Mouse (Mus musculus): ENCODE measurements around the gene Lin28a. TPM values are rescaled to one million over a fixed set of nuclear protein-coding genes. Genes with fewer than 3 reads are reported as not detected.
A peak's percentile ranks its signal among the peaks of the same experiment; 100 is the strongest.

The Lin28a gene
- polyA plus RNA-seq, 1 experiment from 2014 or later = not detected

GRCm38 (mm10) chr4:134025802-134026201, 7.2 kb upstream of the Lin28a start:
- Histone ChIP-seq H3K36me3 (ENCODE audit: control insufficient read depth, insufficient read depth) (no peaks in the 10 kb centered on the region), H3K27me3 (replicated peaks; ENCODE audit: control insufficient read depth, insufficient read depth, low read length) (no peaks in the 10 kb centered on the region), H3K27ac (ENCODE audit: low read length) (no peak overlapping the region), H3K4me1 (replicated peaks; ENCODE audit: control insufficient read depth, insufficient read depth, low read length) (no peaks in the 10 kb centered on the region), H3K9me3 (ENCODE audit: control insufficient read depth, low read length) (no peaks in the 10 kb centered on the region), H3K4me2 (ENCODE audit: low read length) (no peak overlapping the region), H3K4me3 (replicated peaks; ENCODE audit: low read length) (no peak overlapping the region), H3K9ac (replicated peaks; ENCODE audit: low read depth, low read length) (no peak overlapping the region)
- ATAC-seq = no peak
- WGBS = 24% methylated on average over 9 of the region's 9 CpGs

- no peak for ATAC-seq
- H3K4me2 ChIP-seq (ENCODE audit: low read length) = no peak overlapping the region
- peaks cover 17% of the 10 kb centered on the region for H3K4me1 ChIP-seq (replicated peaks; ENCODE audit: control insufficient read depth, insufficient read depth, low read length)
- WGBS = 3% methylated on average over 11 of the region's 11 CpGs
- peaks cover 38% of the 10 kb centered on the region for H3K27me3 ChIP-seq (replicated peaks; ENCODE audit: control insufficient read depth, insufficient read depth, low read length)
- H3K9me3 ChIP-seq (ENCODE audit: control insufficient read depth, low read length) = no peaks in the 10 kb centered on the region
- no peaks in the 10 kb centered on the region for H3K36me3 ChIP-seq (ENCODE audit: control insufficient read depth, insufficient read depth)
- H3K27ac ChIP-seq (ENCODE audit: low read length) = no peak overlapping the region
- H3K4me3 ChIP-seq (replicated peaks; ENCODE audit: low read length) = no peak overlapping the region
- H3K9ac ChIP-seq (replicated peaks; ENCODE audit: low read depth, low read length) = no peak overlapping the region
These were observed 2.0 kb upstream of the Lin28a start for GRCm38 (mm10) chr4:134020621-134021020.

- 2% methylated on average over 16 of the region's 16 CpGs for WGBS
These were observed 1.2 kb upstream of the Lin28a start for GRCm38 (mm10) chr4:134019641-134020351.

GRCm38 (mm10) chr4:134019210-134019609, 569 bp upstream of the Lin28a start:
- WGBS = 2% methylated on average over 6 of the region's 10 CpGs
- ATAC-seq = no peak
- Histone ChIP-seq H3K4me3 (replicated peaks; ENCODE audit: low read length) (no peak overlapping the region), H3K9ac (replicated peaks; ENCODE audit: low read depth, low read length) (no peak overlapping the region), H3K4me1 (replicated peaks; ENCODE audit: control insufficient read depth, insufficient read depth, low read length) (peaks cover 17% of the 10 kb centered on the region), H3K4me2 (ENCODE audit: low read length) (no peak overlapping the region), H3K27ac (ENCODE audit: low read length) (no peak overlapping the region), H3K27me3 (replicated peaks; ENCODE audit: control insufficient read depth, insufficient read depth, low read length) (peaks cover 40% of the 10 kb centered on the region), H3K9me3 (ENCODE audit: control insufficient read depth, low read length) (no peaks in the 10 kb centered on the region), H3K36me3 (ENCODE audit: control insufficient read depth, insufficient read depth) (no peaks in the 10 kb centered on the region)

More at GRCm38 (mm10) chr4:134019641-134020351, 1.2 kb upstream of the Lin28a start:
- Histone ChIP-seq H3K9me3 (ENCODE audit: control insufficient read depth, low read length) (no peaks in the 10 kb centered on the region), H3K27ac (ENCODE audit: low read length) (no peak overlapping the region), H3K36me3 (ENCODE audit: control insufficient read depth, insufficient read depth) (no peaks in the 10 kb centered on the region), H3K9ac (replicated peaks; ENCODE audit: low read depth, low read length) (no peak overlapping the region), H3K4me2 (ENCODE audit: low read length) (peak overlapping the region; percentile 19), H3K4me1 (replicated peaks; ENCODE audit: control insufficient read depth, insufficient read depth, low read length) (peaks cover 17% of the 10 kb centered on the region), H3K4me3 (replicated peaks; ENCODE audit: low read length) (peak overlapping the region; percentile 11; the same call in 1 of the 2 replicates), H3K27me3 (replicated peaks; ENCODE audit: control insufficient read depth, insufficient read depth, low read length) (peaks cover 40% of the 10 kb centered on the region)
- no peak for ATAC-seq

- under 1% methylated on average over 45 of the region's 46 CpGs for WGBS
- ATAC-seq = no peak
- no peaks in the 10 kb centered on the region for H3K36me3 ChIP-seq (ENCODE audit: control insufficient read depth, insufficient read depth)
- peak overlapping the region; percentile 56 for H3K4me2 ChIP-seq (ENCODE audit: low read length)
- H3K27ac ChIP-seq (ENCODE audit: low read length) = no peak overlapping the region
- H3K4me1 ChIP-seq (replicated peaks; ENCODE audit: control insufficient read depth, insufficient read depth, low read length) = peaks cover 17% of the 10 kb centered on the region
- H3K9ac ChIP-seq (replicated peaks; ENCODE audit: low read depth, low read length) = peak overlapping the region; percentile 17; the same call in 1 of the 2 replicates
- peak overlapping the region; percentile 32 for H3K4me3 ChIP-seq (replicated peaks; ENCODE audit: low read length)
- H3K27me3 ChIP-seq (replicated peaks; ENCODE audit: control insufficient read depth, insufficient read depth, low read length) = peaks cover 40% of the 10 kb centered on the region
- no peaks in the 10 kb centered on the region for H3K9me3 ChIP-seq (ENCODE audit: control insufficient read depth, low read length)
These were observed 433 bp downstream of the Lin28a start for GRCm38 (mm10) chr4:134018038-134018778.

GRCm38 (mm10) chr4:134017201-134017865, 1.3 kb downstream of the Lin28a start:
- H3K4me2 ChIP-seq (ENCODE audit: low read length) = peak overlapping the region; percentile 56
- peak overlapping the region; percentile 32 for H3K4me3 ChIP-seq (replicated peaks; ENCODE audit: low read length)
- H3K27me3 ChIP-seq (replicated peaks; ENCODE audit: control insufficient read depth, insufficient read depth, low read length) = peaks cover 40% of the 10 kb centered on the region
- H3K27ac ChIP-seq (ENCODE audit: low read length) = no peak overlapping the region
- whole genome bisulfite sequencing = 5% methylated on average over 21 of the region's 21 CpGs
- H3K36me3 ChIP-seq (ENCODE audit: control insufficient read depth, insufficient read depth) = no peaks in the 10 kb centered on the region
- H3K9ac ChIP-seq (replicated peaks; ENCODE audit: low read depth, low read length) = no peak overlapping the region
- peaks cover 17% of the 10 kb centered on the region for H3K4me1 ChIP-seq (replicated peaks; ENCODE audit: control insufficient read depth, insufficient read depth, low read length)
- no peaks in the 10 kb centered on the region for H3K9me3 ChIP-seq (ENCODE audit: control insufficient read depth, low read length)
- no peak for ATAC-seq

GRCm38 (mm10) chr4:134016767-134017166, 1.9 kb downstream of the Lin28a start:
- no peak for ATAC-seq
- Histone ChIP-seq H3K27ac (ENCODE audit: low read length) (no peak overlapping the region), H3K4me1 (replicated peaks; ENCODE audit: control insufficient read depth, insufficient read depth, low read length) (peaks cover 17% of the 10 kb centered on the region), H3K36me3 (ENCODE audit: control insufficient read depth, insufficient read depth) (no peaks in the 10 kb centered on the region), H3K4me2 (ENCODE audit: low read length) (no peak overlapping the region), H3K4me3 (replicated peaks; ENCODE audit: low read length) (no peak overlapping the region), H3K9ac (replicated peaks; ENCODE audit: low read depth, low read length) (no peak overlapping the region), H3K9me3 (ENCODE audit: control insufficient read depth, low read length) (no peaks in the 10 kb centered on the region), H3K27me3 (replicated peaks; ENCODE audit: control insufficient read depth, insufficient read depth, low read length) (peaks cover 40% of the 10 kb centered on the region)
- WGBS = 5% methylated on average over 8 of the region's 8 CpGs

- no peak overlapping the region for H3K9ac ChIP-seq (replicated peaks; ENCODE audit: low read depth, low read length)
- H3K27me3 ChIP-seq (replicated peaks; ENCODE audit: control insufficient read depth, insufficient read depth, low read length) = peaks cover 40% of the 10 kb centered on the region
- WGBS = 2% methylated on average over 7 of the region's 7 CpGs
- H3K4me1 ChIP-seq (replicated peaks; ENCODE audit: control insufficient read depth, insufficient read depth, low read length) = peaks cover 17% of the 10 kb centered on the region
- H3K36me3 ChIP-seq (ENCODE audit: control insufficient read depth, insufficient read depth) = no peaks in the 10 kb centered on the region
- no peaks in the 10 kb centered on the region for H3K9me3 ChIP-seq (ENCODE audit: control insufficient read depth, low read length)
- no peak for ATAC-seq
- H3K27ac ChIP-seq (ENCODE audit: low read length) = no peak overlapping the region
- H3K4me3 ChIP-seq (replicated peaks; ENCODE audit: low read length) = no peak overlapping the region
- no peak overlapping the region for H3K4me2 ChIP-seq (ENCODE audit: low read length)
These were observed 2.4 kb downstream of the Lin28a start for GRCm38 (mm10) chr4:134016208-134016607.

GRCm38 (mm10) chr4:134012858-134013528, 5.6 kb downstream of the Lin28a start:
- Histone ChIP-seq H3K9me3 (ENCODE audit: control insufficient read depth, low read length) (no peaks in the 10 kb centered on the region), H3K27me3 (replicated peaks; ENCODE audit: control insufficient read depth, insufficient read depth, low read length) (peaks cover 23% of the 10 kb centered on the region), H3K9ac (replicated peaks; ENCODE audit: low read depth, low read length) (no peak overlapping the region), H3K4me3 (replicated peaks; ENCODE audit: low read length) (no peak overlapping the region), H3K4me1 (replicated peaks; ENCODE audit: control insufficient read depth, insufficient read depth, low read length) (peaks cover 6% of the 10 kb centered on the region), H3K27ac (ENCODE audit: low read length) (no peak overlapping the region), H3K36me3 (ENCODE audit: control insufficient read depth, insufficient read depth) (no peaks in the 10 kb centered on the region), H3K4me2 (ENCODE audit: low read length) (no peak overlapping the region)
- ATAC-seq = no peak
- 43% methylated on average over 12 of the region's 12 CpGs for WGBS

All from forebrain, embryonic 16.5 days (tissue).